Mouse (Mus musculus) limb, embryonic 11.5 days (tissue): ENCODE measurements around the gene 9530003J23Rik. TPM values are rescaled to one million over a fixed set of nuclear protein-coding genes. Genes with fewer than 3 reads are reported as not detected.
A peak's percentile ranks its signal among the peaks of the same experiment; 100 is the strongest.
"Not testable (repeated sequence)": the region's sequence is repeated elsewhere in the genome, so short reads cannot be mapped to it uniquely, and the experiment has no call there.

ENCODE experiments used
- ATAC-seq: fragments of 200-750 bp; cut with Nextera tagmentation; 2 replicates; pipeline ENCODE4 v1.8.0; 2017; ENCODE audit warnings: low read depth; ENCODE audit not compliant: insufficient number of reproducible peaks, low FRiP score, low TSS enrichment
- DNase-seq: peaks from one replicate; pipeline ENCODE4 v3.0.0-alpha.2; 2015; ENCODE audit warnings: low spot score
- H3K27ac ChIP-seq: fragments of 300-500 bp; sonication (generic); replicated peaks from 2 replicates; pipeline ENCODE4 v1.5.1; 2014; ENCODE audit warnings: low read depth, mild to moderate bottlenecking, low read length
- H3K27me3 ChIP-seq: fragments of 300-500 bp; sonication (generic); 2 replicates; pipeline ENCODE4 v1.6.1; 2014; ENCODE audit warnings: mild to moderate bottlenecking, low read length, mixed read lengths; ENCODE audit not compliant: control insufficient read depth, insufficient read depth
- H3K36me3 ChIP-seq: fragments of 300-500 bp; sonication (generic); 2 replicates; pipeline ENCODE4 v1.6.1; 2014; ENCODE audit warnings: mild to moderate bottlenecking, low read length, moderate library complexity, mixed read lengths; ENCODE audit not compliant: control insufficient read depth, insufficient read depth
- H3K4me1 ChIP-seq: fragments of 300-500 bp; sonication (generic); 2 replicates; pipeline ENCODE4 v1.6.1; 2014; ENCODE audit warnings: low read length, mixed read lengths; ENCODE audit not compliant: control insufficient read depth, insufficient read depth
- H3K4me2 ChIP-seq: fragments of 300-500 bp; sonication (generic); 2 replicates; pipeline ENCODE4 v1.6.1; 2014; ENCODE audit warnings: low read depth, mild to moderate bottlenecking, moderate library complexity; ENCODE audit not compliant: severe bottlenecking
- H3K4me3 ChIP-seq: fragments of 300-500 bp; sonication (generic); 2 replicates; pipeline ENCODE4 v1.5.1; 2014; ENCODE audit warnings: low read depth, low read length
- H3K9ac ChIP-seq: fragments of 300-500 bp; sonication (generic); 2 replicates; pipeline ENCODE4 v1.6.1; 2014; ENCODE audit warnings: mild to moderate bottlenecking, low read length
- H3K9me3 ChIP-seq: fragments of 300-500 bp; sonication (generic); 2 replicates; pipeline ENCODE4 v1.6.1; 2016; ENCODE audit warnings: low read length; ENCODE audit not compliant: control insufficient read depth
- whole genome bisulfite sequencing: fragments of 180-500 bp; shearing (Covaris S2); extraction: QIAGEN DNeasy Blood & Tissue Kit; methylation state at CpG from one replicate; pipeline ENCODE4 v1.1.7; 2014; 5-methylcytosine and 5-hydroxymethylcytosine counted together
- polyA plus RNA-seq: library from polyadenylated mRNA; unstranded; fragments of >200 nt; fragmentation: Nextera tagmentation; extraction: Ambion mirVana; gene quantifications from 2 replicates; pipeline ENCODE4 v1.2.1, GENCODE M21; 2014

The 9530003J23Rik gene
- polyA plus RNA-seq, 1 experiment from 2014 or later, result 0.23 TPM

DNA sequence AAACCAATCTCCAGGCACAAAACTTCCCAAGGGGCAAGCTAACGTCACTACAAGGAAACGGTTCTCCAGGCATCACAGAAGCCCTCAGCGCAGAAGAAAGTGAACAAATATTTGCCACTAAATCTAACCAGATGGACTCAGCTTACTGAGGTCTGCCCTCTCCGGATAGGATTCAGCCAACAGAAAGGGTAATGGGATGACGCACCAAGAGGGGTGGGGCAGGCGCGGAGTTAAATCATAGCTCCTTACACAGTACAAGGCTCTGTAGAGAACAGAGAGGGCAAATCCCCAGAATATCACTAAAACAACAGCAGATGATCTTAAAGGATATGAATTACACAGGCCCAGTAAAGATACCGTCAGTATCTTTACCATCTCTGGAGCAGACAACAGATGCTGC lies 20.2 kb downstream of the 9530003J23Rik start:
- H3K27me3 ChIP-seq, result no peaks in the 10 kb centered on the region
- H3K4me3 ChIP-seq, result no peak overlapping the region
- no peak overlapping the region for H3K4me2 ChIP-seq
- WGBS, result 96% methylated on average over 8 of the region's 8 CpGs
- no peak overlapping the region for H3K9ac ChIP-seq
- ATAC-seq, result no peak
- no peaks in the 10 kb centered on the region for H3K4me1 ChIP-seq
- no peaks in the 10 kb centered on the region for H3K9me3 ChIP-seq
- DNase-seq, result no peak
- peaks cover 23% of the 10 kb centered on the region for H3K36me3 ChIP-seq
- H3K27ac ChIP-seq, result no peak overlapping the region

DNA sequence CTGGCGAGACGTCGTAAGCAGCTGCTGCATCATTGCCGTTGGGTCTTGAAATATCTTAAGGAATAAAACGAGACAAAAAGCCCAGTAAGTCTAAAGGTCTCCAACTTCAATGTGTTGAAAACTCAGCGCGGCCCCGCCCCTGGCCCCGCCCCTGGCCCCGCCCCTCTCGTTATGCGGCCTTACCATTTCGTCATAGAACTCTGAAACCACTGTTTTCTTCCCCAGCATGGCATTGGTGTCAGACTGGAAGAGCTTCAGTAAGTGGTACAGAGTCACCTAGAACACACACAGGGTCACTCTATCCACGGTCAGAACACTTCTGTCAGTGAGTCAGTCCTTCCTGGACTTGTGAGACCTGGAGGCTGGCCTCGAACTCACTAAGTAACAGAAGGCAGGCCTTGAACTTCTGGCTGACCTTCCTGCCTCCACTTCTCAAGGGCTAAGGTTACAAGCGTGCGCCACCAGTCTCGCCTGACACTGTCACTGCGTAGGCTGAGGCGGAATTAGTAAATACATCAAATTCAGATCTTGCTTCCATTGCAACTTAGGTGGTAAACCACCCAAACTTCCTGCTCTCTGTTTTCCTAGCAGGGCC lies 21.2 kb downstream of the 9530003J23Rik start:
- Histone ChIP-seq H3K27me3 (no peaks in the 10 kb centered on the region), H3K4me3 (no peak overlapping the region), H3K27ac (no peak overlapping the region), H3K4me2 (no peak overlapping the region), H3K9ac (no peak overlapping the region), H3K36me3 (peaks cover 25% of the 10 kb centered on the region), H3K9me3 (no peaks in the 10 kb centered on the region), H3K4me1 (no peaks in the 10 kb centered on the region)
- no peak for ATAC-seq
- no peak for DNase-seq
- 83% methylated on average over 20 of the region's 20 CpGs for WGBS

DNA sequence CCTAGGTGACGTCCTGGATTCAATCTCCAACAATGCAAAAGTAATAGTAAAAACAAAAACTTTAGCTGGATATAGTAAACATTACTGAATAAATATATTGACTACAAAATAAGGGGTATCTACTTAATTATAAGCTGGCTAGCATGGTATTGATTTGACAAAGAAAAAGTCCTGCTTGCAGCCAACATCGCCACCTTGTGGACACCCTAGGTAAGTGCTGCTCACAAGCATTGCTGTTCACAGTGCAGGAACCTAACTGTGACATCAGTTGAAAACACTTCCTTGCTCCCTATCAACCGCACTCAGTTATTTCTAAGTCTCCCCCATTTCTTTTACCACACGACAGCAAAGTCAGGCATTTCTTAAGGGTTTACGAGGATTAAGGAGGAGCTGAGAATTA lies 21.7 kb downstream of the 9530003J23Rik start:
- H3K9ac ChIP-seq, result no peak overlapping the region
- WGBS, result 72% methylated on average over 5 of the region's 5 CpGs
- H3K4me3 ChIP-seq, result no peak overlapping the region
- H3K4me2 ChIP-seq, result no peak overlapping the region
- no peaks in the 10 kb centered on the region for H3K4me1 ChIP-seq
- peaks cover 25% of the 10 kb centered on the region for H3K36me3 ChIP-seq
- no peak overlapping the region for H3K27ac ChIP-seq
- ATAC-seq (no peak), DNase-seq (peak; percentile 68)
- no peaks in the 10 kb centered on the region for H3K27me3 ChIP-seq
- no peaks in the 10 kb centered on the region for H3K9me3 ChIP-seq

DNA sequence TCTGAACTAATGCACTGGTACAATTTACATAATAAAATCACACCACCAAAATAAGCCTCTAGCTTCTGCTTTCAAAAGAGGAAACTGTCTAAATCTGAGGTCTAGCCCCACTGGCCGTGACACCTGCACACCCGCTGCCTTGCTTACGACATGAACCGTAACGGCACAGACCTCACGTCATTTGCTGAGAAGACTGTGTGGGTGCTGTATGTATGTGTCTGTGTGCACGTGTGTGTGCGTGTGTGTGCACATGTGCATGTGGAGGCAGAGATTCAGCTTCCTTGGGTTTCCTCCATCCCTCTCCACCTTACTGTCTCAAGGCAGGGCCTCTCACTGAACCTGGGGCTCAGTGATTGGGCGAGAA lies 22.4 kb downstream of the 9530003J23Rik start:
- Histone ChIP-seq H3K27me3 (no peaks in the 10 kb centered on the region), H3K9me3 (no peaks in the 10 kb centered on the region), H3K4me1 (no peaks in the 10 kb centered on the region), H3K4me2 (no peak overlapping the region), H3K9ac (no peak overlapping the region), H3K4me3 (no peak overlapping the region), H3K27ac (no peak overlapping the region), H3K36me3 (peaks cover 22% of the 10 kb centered on the region)
- 98% methylated on average over 9 of the region's 9 CpGs for WGBS
- no peak for ATAC-seq
- no peak for DNase-seq

DNA sequence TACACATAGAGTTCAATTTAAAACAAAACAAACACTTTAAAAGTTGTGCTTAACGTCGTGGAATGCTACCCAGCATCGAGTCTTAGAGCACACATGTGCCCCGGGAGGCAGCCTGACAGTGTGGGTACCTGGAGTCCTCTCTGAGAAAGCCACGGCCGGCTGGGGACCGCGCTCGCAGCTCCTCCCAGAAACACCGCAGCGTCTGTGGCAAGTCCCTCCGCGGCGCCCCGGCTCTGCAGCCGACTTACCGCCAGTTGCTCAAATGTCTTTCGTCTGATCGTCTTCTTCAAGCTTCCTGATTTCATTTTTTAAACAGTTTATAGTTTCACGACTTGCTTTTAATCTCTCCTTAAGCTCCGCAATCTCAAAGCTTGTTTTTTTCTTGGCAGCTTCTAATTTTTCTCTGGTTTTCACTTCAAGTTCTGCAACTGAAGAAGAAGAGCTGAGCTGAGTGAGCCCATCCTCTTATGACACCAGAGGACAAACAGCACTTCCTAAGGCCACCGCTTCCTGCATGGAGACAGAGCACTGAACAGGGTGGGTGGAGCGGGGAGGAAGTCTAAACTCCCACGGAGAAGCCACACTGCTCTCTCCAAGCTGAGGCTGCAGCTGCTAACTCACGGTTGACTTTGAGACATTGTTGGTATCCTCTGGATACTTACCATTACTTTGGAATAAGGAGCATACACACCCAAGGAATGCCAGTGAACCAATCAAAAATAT lies 22.9 kb downstream of the 9530003J23Rik start:
- no peak overlapping the region for H3K4me2 ChIP-seq
- no peak overlapping the region for H3K9ac ChIP-seq
- H3K36me3 ChIP-seq, result peaks cover 21% of the 10 kb centered on the region
- ATAC-seq, result no peak
- no peak overlapping the region for H3K27ac ChIP-seq
- H3K4me3 ChIP-seq, result no peak overlapping the region
- 95% methylated on average over 25 of the region's 25 CpGs for WGBS
- no peak for DNase-seq
- no peaks in the 10 kb centered on the region for H3K9me3 ChIP-seq
- H3K4me1 ChIP-seq, result no peaks in the 10 kb centered on the region
- no peaks in the 10 kb centered on the region for H3K27me3 ChIP-seq

DNA sequence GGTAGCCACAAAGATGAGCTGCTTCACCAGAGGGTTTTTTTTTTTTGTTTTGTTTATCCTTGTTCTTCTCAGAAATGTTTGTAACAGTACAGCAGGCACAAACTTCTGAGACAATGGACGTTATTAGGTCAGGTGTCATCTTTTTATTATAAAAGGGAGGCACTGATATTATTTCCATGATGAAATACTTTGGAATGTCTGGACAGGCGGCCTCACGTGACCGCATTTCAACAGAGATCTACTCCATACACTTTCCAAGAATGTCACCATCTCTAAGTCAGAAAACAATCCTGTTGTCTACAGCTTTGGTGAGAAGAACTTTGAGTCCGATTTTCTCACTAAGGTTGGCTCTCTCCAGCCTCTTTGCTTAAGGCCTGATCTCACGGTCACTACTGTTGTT lies 27.5 kb downstream of the 9530003J23Rik start:
- no peaks in the 10 kb centered on the region for H3K27me3 ChIP-seq
- no peak overlapping the region for H3K27ac ChIP-seq
- no peak overlapping the region for H3K9ac ChIP-seq
- peaks cover 5% of the 10 kb centered on the region; the same call in 1 of the 2 replicates for H3K36me3 ChIP-seq
- DNase-seq (no peak), ATAC-seq (no peak)
- H3K4me1 ChIP-seq, result no peaks in the 10 kb centered on the region
- 91% methylated on average over 6 of the region's 6 CpGs for WGBS
- no peaks in the 10 kb centered on the region for H3K9me3 ChIP-seq
- no peak overlapping the region for H3K4me3 ChIP-seq
- no peak overlapping the region for H3K4me2 ChIP-seq

DNA sequence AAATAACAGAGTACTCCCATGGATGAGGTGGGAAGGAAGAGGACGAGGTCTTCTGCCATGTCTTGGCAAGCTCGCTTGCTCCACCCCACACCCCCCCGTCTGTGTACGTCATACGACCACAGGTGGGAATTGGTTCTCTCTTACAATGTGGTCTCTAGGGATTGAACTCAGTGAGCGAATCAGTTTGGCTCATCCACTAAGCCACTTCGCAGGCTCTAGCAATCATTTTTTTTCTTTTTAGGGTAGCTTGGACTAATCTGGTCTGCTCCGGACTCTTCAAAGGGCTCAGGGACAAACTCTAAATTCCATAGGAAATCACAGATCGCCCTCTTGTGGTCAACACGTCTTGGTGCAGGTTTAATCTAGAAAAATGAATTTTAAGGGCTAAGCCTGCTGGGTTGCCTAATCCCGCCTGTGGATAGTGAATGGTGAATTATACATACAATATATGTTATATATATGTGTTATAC lies 29.0 kb downstream of the 9530003J23Rik start:
- ATAC-seq, result peak; percentile 67

DNA sequence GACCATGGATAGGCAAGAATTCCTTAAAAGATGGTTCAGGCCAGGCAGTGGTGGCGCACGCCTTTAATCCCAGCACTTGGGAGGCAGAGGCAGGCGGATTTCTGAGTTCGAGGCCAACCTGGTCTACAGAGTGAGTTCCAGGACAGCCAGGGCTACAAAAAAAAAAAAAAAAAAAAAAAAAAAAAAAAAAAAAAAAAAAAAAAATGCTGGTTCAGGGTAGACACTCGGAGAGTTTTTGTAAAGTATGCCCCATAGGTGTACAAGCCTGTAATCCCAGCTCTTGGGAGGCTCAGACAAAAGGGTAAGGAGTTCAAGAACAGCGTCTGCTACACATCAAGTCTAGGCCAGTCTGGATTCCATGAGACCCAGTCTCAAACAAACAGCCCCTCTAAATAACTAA lies 29.7 kb downstream of the 9530003J23Rik start:
- H3K9me3 ChIP-seq, H3K4me2 ChIP-seq, H3K4me3 ChIP-seq, H3K27me3 ChIP-seq, H3K9ac ChIP-seq, H3K4me1 ChIP-seq, DNase-seq, H3K27ac ChIP-seq, ATAC-seq, H3K36me3 ChIP-seq: not testable (repeated sequence)
- whole genome bisulfite sequencing, result 93% methylated on average over 6 of the region's 6 CpGs

More for the DNA sequence above, 29.0 kb downstream of the 9530003J23Rik start:
- Histone ChIP-seq H3K36me3 (peaks cover 3% of the 10 kb centered on the region; the same call in 1 of the 2 replicates), H3K27me3 (no peaks in the 10 kb centered on the region), H3K4me2 (peak overlapping the region; percentile 37; the same call in 1 of the 2 replicates), H3K9me3 (no peaks in the 10 kb centered on the region), H3K4me1 (no peaks in the 10 kb centered on the region), H3K9ac (no peak overlapping the region), H3K27ac (no peak overlapping the region), H3K4me3 (peak overlapping the region; percentile 20)
- WGBS, result 21% methylated on average over 11 of the region's 11 CpGs
- peak; percentile 55 for DNase-seq
